Mouse (Mus musculus): ENCODE measurements around the gene Gins3.
A peak's percentile ranks its signal among the peaks of the same experiment; 100 is the strongest.
"Not testable (repeated sequence)": the region's sequence is repeated elsewhere in the genome, so short reads cannot be mapped to it uniquely, and the experiment has no call there.

The Gins3 gene

GRCm38 (mm10) chr8:95633262-95634062 is at the start of gene Gins3:
TSS of gene Gins3 (plus strand) at chr8:95633453.
- DNase-seq (ENCODE audit: low spot score in 2 of 2) = peak; percentile 82 to 87

DNA sequence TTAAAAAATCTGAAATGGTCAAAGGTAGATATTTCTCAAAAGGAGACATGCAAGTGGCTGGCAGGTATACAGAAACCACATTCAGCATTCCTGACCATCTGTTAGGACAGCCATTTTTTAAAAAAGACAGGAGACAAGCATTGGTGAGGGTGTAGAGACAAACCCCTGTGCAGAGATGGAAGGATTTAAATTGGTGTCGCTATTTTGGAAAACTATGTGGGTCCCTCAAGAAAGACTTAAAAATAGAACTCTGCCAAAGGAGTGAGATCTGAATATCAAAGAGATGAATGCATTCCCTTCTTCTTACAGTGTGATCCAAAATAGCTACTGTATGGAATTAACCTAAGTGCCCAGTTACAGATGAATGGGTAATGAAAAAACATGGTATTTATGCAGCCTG is 45.9 kb upstream of the Gins3 start:
- DNase-seq (ENCODE audit: low spot score in 2 of 2) = no peak

GRCm38 (mm10) chr8:95589282-95589681 is 44.0 kb upstream of the Gins3 start:
- no peak for DNase-seq (ENCODE audit: low spot score in 2 of 2)

DNA sequence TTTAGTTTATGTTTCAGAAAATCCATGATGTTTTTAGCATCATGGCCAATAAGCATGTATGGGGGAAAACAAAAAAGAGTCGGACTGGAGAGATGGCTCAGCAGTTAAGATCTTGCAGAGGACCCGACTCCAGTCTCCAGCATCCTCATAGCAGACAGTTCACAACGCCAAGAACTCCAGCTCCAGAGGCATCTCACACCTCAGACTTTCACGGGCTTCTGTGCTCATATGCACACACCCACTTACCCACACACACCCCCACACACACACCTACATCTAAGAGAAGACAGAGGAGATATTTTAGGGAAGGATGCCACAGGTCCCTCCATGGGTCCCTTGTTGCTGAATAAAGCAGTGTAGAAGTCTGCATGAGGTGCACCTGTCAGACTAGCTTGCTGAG is 42.7 kb upstream of the Gins3 start:
- DNase-seq (ENCODE audit: low spot score in 2 of 2) = no peak

DNA sequence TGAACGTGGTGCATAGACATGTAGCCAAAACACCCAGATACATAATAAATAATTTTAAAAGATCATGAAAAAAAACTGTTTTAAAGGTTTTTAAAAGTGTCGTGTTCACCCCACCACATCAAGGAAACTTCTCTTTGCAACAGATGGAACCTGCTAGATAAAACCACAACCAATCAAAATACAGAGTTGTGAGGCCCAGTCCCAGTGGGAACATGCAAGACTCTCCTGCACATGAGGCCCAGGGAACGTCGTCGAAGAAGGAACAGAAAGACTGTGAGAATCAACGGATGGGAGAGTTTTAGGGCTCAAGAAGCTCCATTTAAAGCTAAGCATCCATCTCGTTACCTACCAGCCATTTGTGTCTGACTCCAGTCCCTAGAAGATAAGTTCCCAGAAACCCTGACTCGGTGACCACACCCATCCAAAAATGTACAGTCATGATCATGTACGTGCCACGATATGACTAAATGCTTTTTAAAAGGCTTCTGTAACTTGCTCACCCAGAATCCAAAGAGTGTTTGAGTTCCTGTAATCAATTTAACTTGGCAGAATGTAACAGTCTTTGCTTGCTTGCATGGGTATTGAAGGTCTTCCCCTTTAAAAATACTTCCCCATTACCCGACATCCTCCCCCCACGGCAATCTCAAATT is 41.0 kb upstream of the Gins3 start:
- no peak for DNase-seq (ENCODE audit: low spot score in 2 of 2)

DNA sequence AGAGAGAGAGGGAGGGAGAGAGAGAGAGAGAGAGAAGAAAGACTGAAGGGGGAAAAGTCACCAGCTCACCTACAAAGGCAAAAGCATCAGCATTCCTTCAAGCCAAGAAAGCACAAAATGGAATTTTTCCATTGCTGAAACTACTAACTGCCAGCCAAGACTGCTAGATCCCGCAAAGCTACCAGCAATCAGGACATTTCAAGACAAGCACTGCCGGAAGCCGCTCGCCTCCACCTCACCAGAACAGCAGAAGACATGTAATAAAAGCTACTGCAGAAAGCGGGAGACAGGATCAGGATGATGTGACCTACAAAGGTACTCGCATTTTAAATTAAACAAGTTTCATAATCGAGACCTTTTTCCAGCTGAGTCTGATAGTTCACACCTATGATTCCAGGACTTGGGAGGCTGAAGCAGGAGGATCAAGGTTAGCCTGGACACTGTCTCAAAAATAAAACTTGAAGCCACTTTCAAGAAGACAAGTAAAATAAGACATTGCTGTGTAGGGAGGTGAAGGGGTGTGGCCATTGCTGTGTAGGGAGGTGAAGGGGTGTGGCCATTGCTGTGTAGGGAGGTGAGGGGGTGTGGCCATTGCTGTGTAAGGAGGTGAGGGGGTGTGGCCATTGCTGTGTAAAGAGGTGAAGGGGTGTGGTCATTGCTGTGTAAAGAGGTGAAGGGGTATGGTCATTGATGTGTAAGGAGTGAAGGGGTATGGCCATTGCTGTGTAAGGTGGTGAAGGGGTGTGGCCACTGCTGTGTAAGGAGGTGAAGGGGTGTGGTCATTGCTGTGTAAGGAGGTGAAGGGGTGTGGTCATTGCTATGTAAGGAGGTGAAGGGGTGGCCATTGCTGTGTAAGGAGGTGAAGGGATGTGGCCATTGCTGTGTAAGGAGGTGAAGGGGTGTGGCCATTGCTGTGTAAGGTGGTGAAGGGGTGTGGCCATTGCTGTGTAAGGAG is 39.5 kb upstream of the Gins3 start:
- DNase-seq (ENCODE audit: low spot score in 2 of 2) = no peak

DNA sequence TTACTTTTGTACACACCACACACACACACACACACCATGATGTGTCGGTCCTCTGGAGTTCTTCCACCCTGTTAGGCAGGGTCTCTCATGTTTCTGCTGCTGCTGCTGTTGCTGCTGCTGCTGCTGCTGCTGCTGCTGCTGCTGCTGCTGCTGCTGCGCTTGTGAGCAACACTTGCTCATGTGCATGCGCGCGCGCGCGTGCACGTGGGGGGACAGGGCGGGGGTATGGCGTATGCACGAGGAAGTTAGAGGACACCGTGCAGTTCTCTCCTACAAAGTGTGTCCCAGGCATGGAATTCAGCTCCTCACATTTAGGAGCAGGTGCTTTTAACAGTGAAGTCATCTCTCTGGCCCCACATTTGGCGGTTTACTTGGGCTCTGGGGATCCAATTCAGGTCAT is 38.1 kb upstream of the Gins3 start:
- DNase-seq (ENCODE audit: low spot score in 2 of 2) = no peak

GRCm38 (mm10) chr8:95596841-95597241 is 36.4 kb upstream of the Gins3 start:
- DNase-seq (ENCODE audit: low spot score in 2 of 2) = no peak

- peak; percentile 30 to 42 for DNase-seq (ENCODE audit: low spot score in 2 of 2)
These were observed 33.4 kb upstream of the Gins3 start for GRCm38 (mm10) chr8:95599861-95600260.

DNA sequence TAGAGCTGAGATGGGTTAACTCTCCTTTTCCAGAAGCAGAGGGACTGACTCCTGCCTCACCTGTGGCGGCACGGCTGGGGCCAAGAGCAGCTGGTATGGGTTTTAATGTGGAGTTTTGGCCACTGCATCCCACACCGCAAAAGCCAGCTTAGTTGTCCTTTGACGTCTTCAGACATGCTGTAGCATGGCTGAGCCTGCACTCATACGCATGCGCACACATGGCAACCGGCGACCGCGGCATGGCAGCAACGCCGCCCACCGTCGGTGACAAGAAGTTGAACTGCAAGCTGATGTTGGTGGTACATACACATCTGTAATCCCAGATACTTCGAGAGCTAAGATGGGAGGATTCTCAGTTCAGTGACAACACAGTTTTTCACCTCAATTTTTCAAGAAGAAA is 31.9 kb upstream of the Gins3 start:
- DNase-seq (ENCODE audit: low spot score in 2 of 2) = no peak

DNA sequence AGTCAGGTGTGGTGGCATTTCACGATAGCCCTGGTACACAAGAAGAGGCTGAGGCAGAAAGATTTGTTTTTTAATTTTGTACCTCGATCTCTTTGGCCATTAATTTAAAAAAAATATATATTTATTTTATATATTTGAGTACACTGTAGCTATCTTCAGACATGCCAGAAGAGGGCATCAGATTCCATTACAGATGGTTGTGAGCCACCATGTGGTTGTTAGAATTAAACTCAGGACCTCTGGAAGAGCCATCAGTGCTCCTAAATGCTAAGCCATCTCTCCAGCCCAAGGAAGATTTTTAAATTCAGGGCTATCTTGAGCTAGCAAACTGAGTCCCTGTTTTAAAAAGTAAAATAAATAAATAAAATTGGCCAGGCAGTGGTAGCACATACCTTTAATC is 31.1 kb upstream of the Gins3 start:
- DNase-seq (ENCODE audit: low spot score in 2 of 2) = no peak

GRCm38 (mm10) chr8:95606509-95606908 is 26.7 kb upstream of the Gins3 start:
- not testable (repeated sequence) for DNase-seq (ENCODE audit: low spot score in 2 of 2)

GRCm38 (mm10) chr8:95607210-95607609 is 26.0 kb upstream of the Gins3 start:
- DNase-seq (ENCODE audit: low spot score in 2 of 2) = no peak

DNA sequence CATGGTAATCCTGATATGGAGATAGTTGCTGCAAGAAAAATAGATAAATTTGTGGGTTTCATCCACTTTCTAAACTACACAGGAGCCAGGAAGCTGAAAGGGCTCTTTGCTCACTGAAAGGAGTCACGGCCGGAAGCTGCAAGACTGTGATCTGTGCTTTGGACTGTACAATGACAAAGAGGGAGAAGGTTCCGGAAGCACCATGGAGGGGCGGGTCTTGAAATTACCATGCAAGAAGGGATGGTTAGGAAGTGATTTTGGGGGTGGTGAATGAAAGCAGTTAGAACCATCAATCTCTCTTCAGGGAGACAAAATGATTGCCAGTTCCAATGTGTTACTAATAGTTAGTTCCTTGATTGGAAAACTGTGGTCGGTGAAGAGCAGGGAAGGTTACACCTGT is 23.8 kb upstream of the Gins3 start:
- no peak for DNase-seq (ENCODE audit: low spot score in 2 of 2)

DNA sequence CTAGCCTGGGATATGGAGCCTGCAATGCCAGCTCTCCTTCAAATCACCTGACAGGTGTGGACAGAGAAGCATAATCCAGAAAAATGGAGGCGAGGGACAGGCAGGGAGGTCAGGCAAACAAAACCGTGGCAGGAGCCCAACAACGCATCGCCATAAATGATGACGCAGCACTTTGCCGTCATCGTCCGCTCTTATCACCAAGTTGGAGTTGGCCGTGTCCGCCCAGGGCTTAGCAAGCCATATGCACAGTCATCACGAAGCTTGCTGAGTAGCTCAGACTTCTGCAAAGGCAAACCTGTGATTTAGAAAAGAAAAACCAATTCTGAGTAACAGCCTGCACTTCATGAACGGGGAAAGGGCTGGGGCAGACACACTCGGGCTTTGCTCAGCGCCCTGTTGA is 22.5 kb upstream of the Gins3 start:
- DNase-seq (ENCODE audit: low spot score in 2 of 2) = no peak

GRCm38 (mm10) chr8:95611769-95612168 is 21.5 kb upstream of the Gins3 start:
- DNase-seq (ENCODE audit: low spot score in 2 of 2) = no peak

DNA sequence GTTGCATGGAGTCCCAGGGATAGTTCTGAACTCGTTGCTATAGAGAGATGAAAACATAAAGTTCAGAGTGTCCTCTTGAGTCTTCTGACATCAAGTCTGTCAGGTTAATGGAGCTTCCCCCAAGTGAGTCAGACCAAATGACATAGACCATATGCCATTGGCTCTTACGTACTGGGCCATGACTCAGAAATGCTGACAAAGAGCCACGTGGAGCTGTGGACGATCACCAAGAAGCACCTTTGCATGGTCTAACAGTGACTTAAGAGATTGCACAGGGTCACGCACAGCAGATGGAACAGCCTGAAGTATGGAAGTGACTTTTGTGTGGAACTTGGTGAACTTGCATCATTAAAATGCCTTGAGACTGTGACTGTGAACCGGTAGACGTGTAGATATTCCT is 16.9 kb upstream of the Gins3 start:
- DNase-seq (ENCODE audit: low spot score in 2 of 2) = no peak

GRCm38 (mm10) chr8:95620046-95620445 is 13.2 kb upstream of the Gins3 start:
- DNase-seq (ENCODE audit: low spot score in 2 of 2) = no peak

GRCm38 (mm10) chr8:95624833-95625232 is 8.4 kb upstream of the Gins3 start:
- no peak for DNase-seq (ENCODE audit: low spot score in 2 of 2)

DNA sequence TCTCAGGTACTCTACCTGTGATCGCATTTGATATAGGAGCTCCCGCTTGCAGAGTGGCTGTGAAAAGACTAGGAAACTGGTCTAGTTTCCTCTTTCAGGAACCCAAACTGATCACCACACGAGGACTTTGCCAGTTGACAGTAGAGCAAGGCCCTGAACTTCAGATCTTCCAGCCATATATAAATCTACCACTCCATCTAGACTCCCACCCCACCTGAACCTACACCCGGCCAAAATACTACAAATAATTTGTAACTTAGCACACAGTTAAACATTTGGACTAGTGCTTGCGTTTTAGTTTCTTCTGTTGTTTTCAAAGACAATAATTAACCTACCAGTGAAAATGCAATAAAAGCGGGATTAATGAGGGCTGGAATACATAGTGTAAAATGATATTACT is 413 bp upstream of the Gins3 start:
- no peak for DNase-seq (ENCODE audit: low spot score in 2 of 2)

GRCm38 (mm10) chr8:95634063-95634340 is 749 bp downstream of the Gins3 start:
- DNase-seq (ENCODE audit: low spot score in 2 of 2) = no peak

DNA sequence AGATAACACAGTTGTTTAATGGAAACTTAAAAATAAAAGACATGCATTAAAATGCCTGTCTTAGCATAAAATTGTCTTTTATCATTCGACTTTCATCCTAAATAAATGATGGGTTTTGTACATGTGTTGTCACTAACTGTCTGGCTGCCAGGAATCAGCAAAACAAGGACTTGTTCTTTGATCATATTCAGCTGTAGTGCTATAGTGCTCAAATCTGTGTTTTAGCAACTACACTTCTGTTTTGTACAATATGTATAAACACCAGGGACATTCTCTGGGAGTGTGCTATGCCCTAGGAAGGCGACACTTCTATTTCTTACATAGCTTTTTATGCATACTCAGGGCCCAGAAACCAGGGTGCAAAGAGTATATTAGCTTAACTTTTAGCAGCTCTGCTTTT is 11.7 kb downstream of the Gins3 start:
- DNase-seq (ENCODE audit: low spot score in 2 of 2) = no peak

- DNase-seq (ENCODE audit: low spot score in 2 of 2) = no peak
These were observed 15.0 kb downstream of the Gins3 start for GRCm38 (mm10) chr8:95648251-95648650.
